Mouse (Mus musculus) c-Kit-negative CD71-positive TER-119-positive erythroid progenitor cells, embryonic 14.5 days (primary cell): ENCODE data around the gene Iqschfp.
"Not testable (repeated sequence)": the region's sequence is repeated elsewhere in the genome, so short reads cannot be mapped to it uniquely, and the experiment has no call there.

ENCODE experiments used
- DNase-seq: peaks from one replicate; pipeline ENCODE4 v3.0.0-alpha.2; 2013; ENCODE audit warnings: low read depth, low spot score

The Iqschfp gene

DNA sequence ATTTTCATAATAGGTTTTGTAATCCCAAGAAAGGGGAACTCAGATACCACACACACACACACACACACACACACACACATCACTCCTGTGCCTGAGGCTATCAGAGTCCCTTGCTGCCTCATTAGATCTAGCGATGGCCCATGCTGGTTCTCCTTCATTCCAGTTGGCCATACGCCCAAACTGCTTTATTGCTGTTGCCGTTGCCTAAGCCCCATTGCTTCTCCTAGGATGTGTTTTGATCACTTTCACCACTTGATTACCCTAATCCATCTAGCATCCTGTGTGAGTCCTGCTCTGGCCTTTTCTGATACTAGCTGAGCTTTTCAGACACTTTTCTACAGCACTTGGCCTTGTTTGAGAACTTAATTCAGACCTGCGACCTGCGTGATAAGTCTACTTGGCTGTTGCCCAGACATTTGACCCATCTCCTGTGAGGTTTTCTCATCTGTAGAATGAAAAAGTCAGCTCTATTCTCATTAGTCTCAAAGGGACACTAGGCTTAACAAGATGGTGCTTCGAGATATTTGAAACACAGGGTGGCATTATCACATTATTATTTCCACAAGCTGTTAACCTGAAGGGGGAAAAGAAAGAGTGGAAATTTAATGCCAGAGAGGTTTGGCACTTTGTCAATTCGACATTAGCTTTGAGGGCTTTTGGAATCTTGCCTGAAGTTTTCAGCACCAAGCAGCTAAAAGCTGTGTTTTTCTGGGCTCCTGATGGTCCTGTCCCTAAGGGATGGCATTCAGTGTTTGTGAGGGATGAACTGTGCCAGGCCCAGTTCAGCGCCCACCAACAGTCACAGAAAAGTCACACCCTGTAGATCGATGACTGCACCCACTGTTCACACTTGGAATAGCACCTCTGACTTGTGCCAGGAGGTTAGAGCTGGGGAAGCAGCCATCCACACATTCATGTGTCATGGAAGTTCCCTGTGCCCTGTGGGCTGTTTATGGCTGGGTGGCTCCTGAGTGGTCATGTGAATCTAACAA lies 179.7 kb downstream of the Iqschfp start:
- DNase-seq: no peak

DNA sequence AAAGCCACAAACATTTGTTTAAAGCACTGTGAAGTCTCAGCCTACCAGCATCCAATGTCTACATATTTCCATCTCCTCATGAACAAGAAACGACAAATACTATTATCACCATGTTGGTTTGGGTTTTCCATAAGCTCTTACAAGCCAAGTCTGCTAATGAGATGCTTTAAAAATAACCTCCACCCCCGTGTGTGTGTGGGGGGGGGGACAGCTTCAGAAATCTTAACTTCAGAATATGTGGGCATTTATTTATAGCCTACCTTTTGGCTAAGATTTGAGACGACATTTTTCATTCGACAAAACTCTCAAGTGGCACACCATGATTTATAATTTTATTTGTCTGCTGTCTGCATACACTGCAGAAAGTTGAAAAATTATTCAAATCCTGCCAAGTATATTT lies 185.4 kb downstream of the Iqschfp start:
- DNase-seq: no peak

GRCm38 (mm10) chr3:68085024-68085423 lies 193.0 kb downstream of the Iqschfp start:
- DNase-seq: no peak

DNA sequence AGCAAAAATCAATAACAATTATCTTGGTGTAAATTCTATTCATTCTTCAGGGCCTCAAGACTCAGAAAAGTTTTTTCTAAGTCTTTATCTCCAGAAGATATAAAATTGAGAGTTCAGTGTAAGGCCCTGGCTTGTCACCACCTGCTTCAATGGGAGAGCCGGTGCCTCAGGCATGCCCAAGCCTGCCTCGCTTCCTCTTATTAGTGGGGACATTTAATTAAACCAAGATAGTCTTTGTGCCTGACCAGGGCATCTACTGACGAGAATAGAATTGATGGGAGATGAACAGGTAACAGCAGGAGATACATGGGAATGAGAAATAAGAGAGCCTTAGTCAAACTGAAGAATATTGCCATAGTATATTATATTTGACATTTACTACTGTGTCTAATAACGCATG lies 200.1 kb downstream of the Iqschfp start:
- DNase-seq: no peak

- DNase-seq: no peak
These were observed 204.8 kb downstream of the Iqschfp start for GRCm38 (mm10) chr3:68096724-68097431.

- not testable (repeated sequence) for DNase-seq
These were observed 207.5 kb downstream of the Iqschfp start for GRCm38 (mm10) chr3:68099561-68099960.

DNA sequence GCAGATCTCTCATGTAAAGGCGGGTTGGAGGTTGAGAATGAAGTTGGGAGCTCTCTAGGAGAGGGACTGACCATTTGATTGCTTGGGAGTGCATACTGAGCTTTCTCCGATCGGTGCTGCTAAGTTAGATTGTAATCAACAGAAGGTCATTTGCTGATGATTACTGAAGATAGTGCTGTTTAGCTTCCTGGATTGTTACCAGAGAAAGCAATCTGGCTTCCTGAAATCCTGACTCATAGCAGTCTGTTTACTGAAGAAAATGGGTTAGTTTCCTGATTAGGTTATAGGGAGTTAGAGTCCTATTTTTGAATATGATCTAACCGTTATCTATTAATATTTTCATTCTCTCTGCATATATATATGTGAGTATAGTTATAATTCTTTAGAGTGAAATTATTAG lies 209.3 kb downstream of the Iqschfp start:
- no peak for DNase-seq

- DNase-seq: no peak
These were observed 213.2 kb downstream of the Iqschfp start for GRCm38 (mm10) chr3:68105081-68105685.

GRCm38 (mm10) chr3:68121338-68121737 lies 229.3 kb downstream of the Iqschfp start:
- DNase-seq: no peak

DNA sequence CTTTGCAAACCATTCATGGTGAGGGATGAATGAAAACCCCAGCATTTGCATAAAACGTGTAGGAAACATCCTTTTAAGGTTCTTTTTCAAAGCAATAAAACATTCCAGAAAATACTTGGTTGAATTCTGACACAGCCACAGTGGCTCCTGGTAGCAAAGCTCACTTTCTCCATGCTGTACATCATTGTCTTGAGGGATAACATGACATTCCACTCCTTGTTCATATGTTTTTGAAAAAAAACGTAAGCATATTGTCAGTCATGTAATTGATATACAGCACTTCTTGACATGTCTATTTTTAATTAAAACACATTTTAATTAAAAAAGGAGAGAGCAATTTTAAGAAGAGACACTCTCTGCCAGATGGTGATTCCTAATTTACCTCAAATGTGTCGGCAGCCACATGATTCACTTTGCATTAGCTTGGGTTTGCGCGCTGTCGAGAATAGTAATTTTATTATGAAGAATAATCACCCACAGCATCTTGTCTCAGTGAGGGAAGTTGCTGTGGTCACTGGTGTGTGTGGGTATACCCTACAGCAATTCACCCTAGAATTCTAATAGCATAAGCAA lies 234.3 kb downstream of the Iqschfp start:
- DNase-seq: no peak

DNA sequence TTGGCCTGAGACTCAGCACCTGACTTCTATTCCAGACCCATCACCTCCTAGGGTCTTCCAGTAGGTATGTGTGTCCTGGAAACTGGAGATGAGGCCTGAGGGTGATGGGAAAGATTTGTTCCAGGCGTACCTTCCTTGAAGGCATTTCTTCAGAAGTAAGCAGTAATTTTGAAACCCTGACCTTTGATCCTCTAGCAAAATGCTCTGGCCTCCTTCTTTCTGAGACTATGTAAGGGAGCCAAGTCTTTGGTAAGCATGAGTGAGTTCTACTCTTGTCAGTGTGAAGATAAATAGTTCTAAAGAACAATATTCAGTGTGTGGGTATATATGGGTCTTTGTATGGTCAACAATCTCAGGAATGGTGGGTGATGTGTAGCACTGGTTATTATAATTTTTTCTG lies 238.4 kb downstream of the Iqschfp start:
- no peak for DNase-seq

- DNase-seq: no peak
These were observed 247.0 kb downstream of the Iqschfp start for GRCm38 (mm10) chr3:68138833-68139627.

DNA sequence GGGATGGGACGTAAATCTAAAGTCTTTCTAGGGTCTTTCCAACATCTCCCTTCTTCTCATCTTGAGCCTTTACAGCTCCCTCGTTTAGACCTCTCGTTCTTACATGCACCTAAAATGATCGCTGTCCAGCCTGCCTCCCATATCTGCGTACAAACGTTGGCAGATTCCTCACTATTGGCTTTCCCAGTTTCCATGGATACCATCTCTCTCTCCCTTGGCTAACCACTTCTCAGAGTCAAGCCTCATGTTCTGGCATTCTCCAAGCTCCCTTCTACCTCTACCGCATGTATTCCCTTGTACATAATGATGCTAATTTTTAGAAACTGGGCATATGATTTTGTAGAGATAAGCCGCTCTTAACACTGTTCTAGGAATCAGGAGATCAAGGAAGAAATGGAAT lies 258.7 kb downstream of the Iqschfp start:
- no peak for DNase-seq

- DNase-seq: no peak
These were observed 268.1 kb downstream of the Iqschfp start for GRCm38 (mm10) chr3:68160175-68160574.

DNA sequence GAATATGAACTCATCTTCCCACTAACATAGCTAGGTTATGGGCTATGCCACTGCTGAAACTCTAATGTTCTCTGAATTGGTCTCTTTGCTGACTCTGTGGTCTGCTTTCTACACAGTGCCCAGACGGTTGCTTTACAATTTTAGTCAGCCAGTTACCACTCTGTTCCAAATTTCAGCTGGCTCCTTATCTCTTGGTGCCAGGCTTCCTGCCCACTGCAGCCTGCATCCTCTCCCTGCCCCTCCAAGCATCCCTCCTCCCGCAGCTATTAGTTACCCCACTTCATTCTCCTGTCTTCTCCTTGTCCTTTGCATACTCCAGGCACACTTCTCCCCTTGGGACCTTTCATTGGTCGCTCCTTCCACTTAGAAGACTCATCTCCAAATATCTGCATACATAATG lies 268.7 kb downstream of the Iqschfp start:
- no peak for DNase-seq

- DNase-seq: no peak
These were observed 286.2 kb downstream of the Iqschfp start for GRCm38 (mm10) chr3:68178248-68178647.

DNA sequence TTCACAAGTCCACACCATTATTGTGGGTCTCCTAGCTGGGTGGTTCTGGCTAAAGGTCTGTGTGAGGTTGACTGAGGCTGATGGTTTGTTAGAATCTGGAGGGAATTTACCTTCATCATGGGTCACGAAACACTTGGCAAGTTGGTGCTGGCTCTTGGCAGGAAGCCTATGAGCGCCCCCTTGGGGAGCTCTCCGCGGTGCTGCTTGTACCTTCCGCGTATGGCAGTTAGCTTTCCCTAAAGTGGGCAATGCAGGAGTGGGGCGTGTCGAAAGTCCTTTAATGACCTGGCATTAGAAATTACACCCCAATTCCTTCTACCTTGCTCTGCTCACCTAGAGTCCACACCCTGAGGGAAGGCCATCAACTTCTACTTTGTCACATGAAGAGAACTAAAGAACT lies 295.4 kb downstream of the Iqschfp start:
- no peak for DNase-seq

- no peak for DNase-seq
These were observed 297.1 kb downstream of the Iqschfp start for GRCm38 (mm10) chr3:68189100-68189499.

GRCm38 (mm10) chr3:68196933-68197332 lies 304.9 kb downstream of the Iqschfp start:
- DNase-seq: no peak

GRCm38 (mm10) chr3:68201214-68201613 lies 309.2 kb downstream of the Iqschfp start:
- no peak for DNase-seq
